Mouse (Mus musculus): ENCODE data around the gene Ulk4.
"Not testable (repeated sequence)": the region's sequence is repeated elsewhere in the genome, so short reads cannot be mapped to it uniquely, and the experiment has no call there.

Ulk4 gene

DNA sequence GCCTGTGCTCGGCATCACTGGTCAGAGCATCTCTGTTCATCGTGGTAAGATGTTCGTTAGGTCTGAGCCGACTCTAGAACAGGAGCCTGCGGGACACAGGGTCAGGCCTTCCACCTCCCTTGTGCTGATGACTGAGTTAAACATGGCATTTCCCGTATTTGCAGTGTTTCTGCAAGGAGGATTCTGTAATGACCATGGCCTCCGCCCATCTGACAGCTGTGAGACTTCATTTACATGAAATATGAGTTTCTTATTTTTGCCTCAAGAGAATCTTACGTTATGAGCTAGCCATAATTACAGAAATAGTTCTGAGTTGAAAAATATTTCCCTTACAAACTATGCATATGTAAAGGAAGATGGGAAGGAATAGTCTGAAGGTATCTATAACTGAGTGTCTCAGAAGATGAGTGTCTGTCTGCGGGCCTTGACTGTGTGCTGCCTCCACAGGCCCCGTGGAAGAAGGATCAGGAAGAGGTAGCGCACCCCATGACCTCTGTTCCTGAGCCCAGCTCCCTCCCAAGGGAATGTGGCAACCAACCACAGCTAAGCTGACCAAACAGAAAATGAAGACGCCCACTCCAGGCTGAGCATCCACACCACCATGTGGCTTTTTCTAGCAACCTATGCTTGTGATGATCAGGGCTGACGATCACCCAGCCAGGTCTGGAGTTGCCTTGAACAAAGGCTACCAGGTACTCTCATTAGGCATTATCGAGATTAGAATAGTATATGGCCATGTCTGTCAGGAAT lies 212.2 kb downstream of the Ulk4 start:
- DNase-seq (ENCODE audit: low spot score in 2 of 2): no peak

DNA sequence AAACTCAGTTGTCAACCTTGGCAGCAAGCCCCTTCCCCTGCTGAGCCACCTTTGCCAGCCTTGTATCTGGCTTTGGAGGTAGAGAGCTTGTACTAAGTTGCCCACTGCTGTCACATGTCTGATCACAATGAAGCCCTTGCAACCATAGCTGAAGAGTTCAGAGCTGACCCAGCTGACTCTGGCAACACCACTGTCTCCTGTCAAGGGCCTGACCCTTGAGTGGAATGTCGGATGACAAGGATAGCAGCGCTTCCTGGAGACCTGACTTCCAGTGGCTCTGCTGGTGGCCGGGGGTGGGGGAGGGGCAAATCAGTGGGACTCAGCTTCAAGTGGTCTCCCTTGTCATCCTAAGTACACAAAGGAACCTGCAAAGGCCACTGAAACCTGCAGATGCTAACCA lies 214.3 kb downstream of the Ulk4 start:
- DNase-seq (ENCODE audit: low spot score in 2 of 2): no peak

DNA sequence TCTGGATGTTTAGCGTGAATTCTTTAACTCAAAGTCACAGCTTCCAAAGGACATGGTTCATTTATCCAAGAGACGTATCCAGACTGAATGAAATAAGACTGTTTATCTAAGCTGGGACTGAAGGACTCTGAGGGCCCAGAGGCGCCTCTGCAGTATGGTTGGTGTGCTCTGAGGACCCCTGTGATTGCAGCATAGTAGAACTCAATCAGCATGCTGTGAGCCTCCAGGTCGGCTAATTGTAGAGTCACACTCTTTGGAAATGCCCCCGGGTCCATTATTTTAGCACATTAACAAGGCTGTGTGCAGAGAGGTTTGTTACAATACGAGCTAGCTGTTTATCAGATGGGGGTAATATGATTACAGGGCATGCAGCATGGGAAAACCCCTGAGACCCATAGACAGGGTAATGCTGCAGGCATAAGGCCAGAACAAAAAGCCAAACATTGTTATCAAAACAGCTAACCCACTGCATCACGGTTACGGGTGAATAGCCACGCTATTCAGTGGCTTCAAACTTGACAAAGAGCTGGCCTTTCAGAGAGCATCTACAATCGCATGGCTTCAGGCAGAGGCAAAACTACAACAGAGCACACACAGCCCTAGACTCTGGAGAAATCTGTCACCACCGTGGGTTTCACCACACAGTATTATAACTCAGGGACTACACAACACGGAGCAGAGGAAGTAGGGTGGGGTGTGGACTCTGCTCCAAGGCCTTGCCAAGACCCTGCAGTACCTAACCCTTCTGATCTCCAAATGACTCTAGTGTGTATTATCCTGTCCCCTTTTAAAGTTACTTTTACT lies 215.0 kb downstream of the Ulk4 start:
- DNase-seq (ENCODE audit: low spot score in 2 of 2): no peak

DNA sequence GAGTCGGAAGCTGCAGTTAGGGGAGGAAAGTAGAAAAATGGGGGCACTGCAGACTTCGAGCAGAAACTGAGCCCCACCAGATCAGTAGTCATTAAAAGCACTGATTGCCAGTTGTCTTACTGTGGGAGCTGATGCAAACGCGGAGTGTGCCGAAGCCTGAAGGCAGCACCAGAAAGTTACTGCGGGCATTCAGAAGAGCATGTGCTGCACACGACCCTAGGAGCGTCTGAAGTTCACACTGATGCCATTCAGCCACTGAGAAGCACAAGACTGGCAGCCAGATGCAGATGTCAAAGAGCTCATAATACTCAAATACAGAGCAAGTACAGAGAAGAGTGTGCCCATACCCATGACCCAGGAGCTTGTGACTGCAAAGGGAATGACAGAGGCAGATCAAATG lies 216.7 kb downstream of the Ulk4 start:
- no peak for DNase-seq (ENCODE audit: low spot score in 2 of 2)

- no peak for DNase-seq (ENCODE audit: low spot score in 2 of 2)
These were observed 217.7 kb downstream of the Ulk4 start for GRCm38 (mm10) chr9:121059286-121059685.

DNA sequence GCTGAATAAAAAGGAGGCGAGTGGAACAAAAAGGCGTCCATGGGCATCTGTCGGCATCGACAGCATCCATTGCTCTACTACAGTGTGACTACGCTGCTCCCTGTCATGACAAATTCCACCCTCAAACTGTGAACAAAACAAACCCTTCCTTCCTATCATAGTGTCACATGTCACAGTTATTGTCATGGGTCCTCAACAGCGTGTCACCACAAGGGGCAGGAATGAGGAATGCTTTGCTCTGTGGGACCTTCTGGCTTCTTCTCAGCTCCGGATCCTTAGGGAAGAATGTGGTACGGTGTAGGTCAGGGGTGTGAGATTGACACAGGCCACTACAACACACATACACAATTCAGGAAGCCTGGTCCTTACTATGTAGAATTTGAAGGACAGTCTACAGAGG lies 218.5 kb downstream of the Ulk4 start:
- no peak for DNase-seq (ENCODE audit: low spot score in 2 of 2)

DNA sequence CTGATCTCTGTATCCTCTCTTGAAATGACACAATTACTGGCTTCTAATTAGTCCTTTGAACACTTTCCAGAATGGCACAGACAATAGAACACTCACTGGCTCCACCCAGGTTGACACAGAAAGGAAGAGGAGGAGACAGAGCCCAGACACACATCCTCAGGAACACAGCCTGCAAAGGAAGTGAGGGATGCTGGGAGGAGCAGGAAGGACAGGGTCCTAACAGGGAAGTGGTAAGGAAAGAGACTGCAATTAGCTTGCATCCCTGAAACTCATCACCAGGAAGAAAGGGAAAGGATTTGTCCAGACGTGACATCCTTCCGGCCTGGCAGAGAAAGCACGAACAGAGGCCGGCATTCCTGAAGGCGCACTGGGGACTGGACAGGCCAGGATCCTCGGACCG lies 218.9 kb downstream of the Ulk4 start:
- no peak for DNase-seq (ENCODE audit: low spot score in 2 of 2)

- DNase-seq (ENCODE audit: low spot score in 2 of 2): no peak
These were observed 219.6 kb downstream of the Ulk4 start for GRCm38 (mm10) chr9:121057401-121057800.

DNA sequence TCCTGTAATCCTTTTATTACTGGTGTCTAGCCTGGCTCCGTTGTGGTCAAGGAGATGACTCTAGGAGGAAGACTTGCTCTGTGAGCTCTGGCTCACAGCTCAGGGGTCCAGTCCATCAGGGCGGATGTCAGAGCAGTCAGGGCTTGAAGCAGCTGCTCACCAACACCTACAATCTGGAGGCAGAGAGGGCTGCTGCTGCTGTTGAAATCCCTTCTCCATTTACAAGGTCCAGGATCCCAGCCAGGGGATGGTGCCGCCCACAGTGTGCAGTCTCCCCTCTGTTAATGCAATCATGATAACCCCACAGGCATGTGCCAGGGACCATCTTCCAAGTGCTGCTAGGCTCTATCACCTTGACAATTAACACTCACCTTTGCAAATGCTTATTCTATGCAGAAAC lies 220.5 kb downstream of the Ulk4 start:
- no peak for DNase-seq (ENCODE audit: low spot score in 2 of 2)

- DNase-seq (ENCODE audit: low spot score in 2 of 2): no peak
These were observed 221.0 kb downstream of the Ulk4 start for GRCm38 (mm10) chr9:121056036-121056435.

- DNase-seq (ENCODE audit: low spot score in 2 of 2): not testable (repeated sequence)
These were observed 231.3 kb downstream of the Ulk4 start for GRCm38 (mm10) chr9:121045657-121046056.

GRCm38 (mm10) chr9:121044471-121045206 lies 232.4 kb downstream of the Ulk4 start:
- DNase-seq (ENCODE audit: low spot score in 2 of 2): no peak

GRCm38 (mm10) chr9:121043021-121043420 lies 234.0 kb downstream of the Ulk4 start:
- DNase-seq (ENCODE audit: low spot score in 2 of 2): no peak

GRCm38 (mm10) chr9:121038396-121038795 lies 238.6 kb downstream of the Ulk4 start:
- no peak for DNase-seq (ENCODE audit: low spot score in 2 of 2)

- DNase-seq (ENCODE audit: low spot score in 2 of 2): no peak
These were observed 239.0 kb downstream of the Ulk4 start for GRCm38 (mm10) chr9:121037975-121038374.

DNA sequence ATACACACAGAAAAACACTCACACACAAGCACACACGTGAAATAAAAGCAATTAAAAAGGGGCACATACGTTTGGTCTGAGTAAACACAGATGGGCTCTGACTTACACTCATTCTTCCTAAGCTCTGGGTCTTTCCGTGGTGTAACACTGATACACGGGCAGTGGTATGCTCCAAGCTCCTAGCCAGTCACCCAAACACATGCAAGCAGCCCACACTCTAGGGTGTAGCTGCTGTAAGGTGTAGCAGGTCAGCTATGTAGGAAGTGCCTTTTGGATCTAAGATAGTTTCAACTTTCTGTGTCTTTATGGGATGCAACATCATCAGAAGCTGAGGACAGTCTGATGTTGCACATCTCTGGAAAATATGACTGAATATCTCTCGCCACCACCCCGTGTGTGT lies 241.7 kb downstream of the Ulk4 start:
- no peak for DNase-seq (ENCODE audit: low spot score in 2 of 2)

- DNase-seq (ENCODE audit: low spot score in 2 of 2): no peak
These were observed 243.4 kb downstream of the Ulk4 start for GRCm38 (mm10) chr9:121033596-121033995.

DNA sequence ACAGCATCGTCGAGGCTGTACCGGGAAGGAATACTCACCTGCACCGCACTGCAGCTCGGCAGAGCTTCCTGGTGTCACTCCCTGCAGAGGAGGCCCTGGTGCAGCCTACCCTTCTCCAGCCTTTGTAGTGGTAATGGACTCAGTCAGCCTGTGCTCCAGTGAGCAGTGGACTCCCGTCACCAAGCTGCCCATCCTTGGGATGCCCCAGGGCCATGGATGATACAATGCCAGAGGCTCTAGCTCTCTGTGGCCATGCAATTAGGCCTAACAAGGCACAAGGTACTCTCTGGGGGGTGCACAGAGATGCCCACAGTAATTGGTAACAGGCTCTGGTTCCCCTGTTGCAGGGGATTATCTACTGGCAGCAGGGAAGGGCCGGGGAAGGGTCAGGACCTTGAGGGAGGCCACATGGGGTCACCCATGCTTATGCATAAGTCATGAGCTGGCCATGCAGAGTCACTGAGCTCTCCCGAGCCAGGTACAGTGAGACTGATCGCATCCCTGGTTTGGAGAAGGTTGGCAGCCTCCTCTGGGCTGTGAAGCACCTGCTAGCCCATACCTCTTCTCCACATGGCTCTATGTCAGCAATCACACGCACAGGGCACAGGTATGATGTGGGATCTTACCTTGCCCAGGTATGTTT lies 244.6 kb downstream of the Ulk4 start:
- DNase-seq (ENCODE audit: low spot score in 2 of 2): no peak

- DNase-seq (ENCODE audit: low spot score in 2 of 2): no peak
These were observed 246.0 kb downstream of the Ulk4 start for GRCm38 (mm10) chr9:121030949-121031348.

DNA sequence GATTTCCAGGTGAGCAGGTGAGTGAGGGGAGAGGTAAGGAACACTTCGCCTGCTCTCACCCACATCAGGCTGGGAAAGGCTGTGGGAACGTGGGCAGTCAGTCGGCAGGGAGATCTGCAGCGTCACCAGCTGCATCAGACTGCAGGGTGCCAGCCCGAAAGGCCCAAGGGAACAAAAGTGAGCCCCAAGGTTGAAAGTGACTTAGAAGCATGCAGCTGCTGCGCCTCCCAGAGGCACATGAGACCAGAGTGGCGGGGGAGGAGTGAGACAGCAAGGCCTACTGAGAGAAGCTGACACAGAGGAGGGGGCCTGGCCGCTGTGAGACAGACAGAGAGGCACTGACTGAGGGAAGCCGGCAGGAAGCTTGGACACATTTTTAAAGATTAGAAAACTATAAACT lies 247.2 kb downstream of the Ulk4 start:
- DNase-seq (ENCODE audit: low spot score in 2 of 2): no peak

- no peak for DNase-seq (ENCODE audit: low spot score in 2 of 2)
These were observed 253.3 kb downstream of the Ulk4 start for GRCm38 (mm10) chr9:121023526-121024264.
